Comparison of ENCODE assay signal across 17 mouse cellular contexts in the genomic region with DNA sequence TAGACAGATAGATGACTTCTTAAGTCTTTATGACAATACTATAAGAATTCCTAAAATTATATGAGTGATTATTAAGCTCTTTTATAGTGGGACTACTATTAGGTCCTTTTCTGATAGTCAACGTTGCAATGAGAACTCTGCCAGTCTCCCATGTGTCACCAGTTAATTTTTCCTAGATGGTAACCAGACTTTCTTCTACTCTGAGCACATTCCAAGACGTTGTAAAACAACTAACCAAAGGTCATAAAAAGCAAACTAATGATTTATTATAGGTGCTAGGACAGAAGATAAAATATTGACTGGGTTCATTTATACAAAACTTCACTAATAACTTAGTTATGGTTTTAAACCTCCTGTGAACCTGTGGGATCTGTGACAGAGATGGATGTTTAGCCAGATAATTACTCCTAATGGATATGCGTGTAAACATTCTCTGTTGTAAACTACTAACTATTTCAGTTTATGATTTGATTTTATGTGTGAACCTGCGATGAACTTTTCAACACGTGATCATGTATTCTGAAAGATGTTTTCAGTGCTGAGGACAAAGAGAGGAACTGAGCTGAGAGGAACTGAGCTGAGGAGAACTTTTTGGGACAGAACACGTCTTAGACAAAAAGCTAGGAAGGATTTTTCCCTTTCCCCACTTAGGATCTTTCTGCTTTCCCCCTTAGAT.
"Had no signal": no experiment of that assay in that cellular context is flagged by ENCODE, and none has a peak within 500 bp of the region (broad histone marks: within the 10 kb centered on the region; RNA-seq: fewer than 3 reads in every experiment).

No protein-coding gene starts in this region.

- H3K4me1 ChIP-seq: midbrain, embryonic 12.5 days; neural tube, embryonic 13.5 days; neural tube, embryonic 15.5 days had no signal

- ATAC-seq: midbrain, embryonic 16.5 days had no signal

- H3K27me3 ChIP-seq: midbrain, embryonic 12.5 days; neural tube, embryonic 13.5 days; neural tube, embryonic 15.5 days had no signal

- H3K9ac ChIP-seq: lung, embryonic 14.5 days; midbrain, embryonic 12.5 days; neural tube, embryonic 13.5 days; neural tube, embryonic 15.5 days had no signal

- H3K27ac ChIP-seq: midbrain, embryonic 10.5 days; midbrain, embryonic 12.5 days; neural tube, embryonic 13.5 days; neural tube, embryonic 15.5 days had no signal

- H3K36me3 ChIP-seq: midbrain, embryonic 10.5 days; midbrain, embryonic 12.5 days; neural tube, embryonic 13.5 days; neural tube, embryonic 15.5 days had no signal

- DNase-seq: lung, adult 18-20 months; lung, embryonic 14.5 days; lung, postnatal 10 days; lung, postnatal 4 days; midbrain, embryonic 14.5 days; retina, postnatal 1 day; right cerebral cortex, postnatal 14 days; spleen, adult 18-20 months; thymus, adult 18-20 months; thymus, postnatal 14 days; thymus, postnatal 36 days had no signal

- H3K9me3 ChIP-seq: midbrain, embryonic 10.5 days; midbrain, embryonic 12.5 days; neural tube, embryonic 13.5 days; neural tube, embryonic 15.5 days had no signal

- H3K4me3 ChIP-seq: midbrain, embryonic 10.5 days; midbrain, embryonic 12.5 days; myocyte; neural tube, embryonic 13.5 days; neural tube, embryonic 15.5 days had no signal

- H3K4me2 ChIP-seq: lung, embryonic 14.5 days; midbrain, embryonic 12.5 days; neural tube, embryonic 13.5 days; neural tube, embryonic 15.5 days had no signal
